Mouse (Mus musculus) kidney, adult 2 months (tissue): ENCODE data around the gene Slc48a1. TPM values are rescaled to one million over a fixed set of nuclear protein-coding genes. Genes with fewer than 3 reads are reported as not detected.

Experiments
- DNase-seq: peaks from one replicate; pipeline ENCODE4 v3.0.0; 2021
- H3K27ac ChIP-seq: fragments of 200-500 bp; 2 replicates; pipeline ENCODE4 v1.5.1; 2012; ENCODE audit warnings: low read depth, low read length, control low read depth, inconsistent platforms; ENCODE audit not compliant: insufficient read depth
- H3K27me3 ChIP-seq: fragments of 200-500 bp; replicated peaks from 2 replicates; pipeline ENCODE4 v1.6.1; 2012; ENCODE audit warnings: mild to moderate bottlenecking, moderate library complexity, low read length, inconsistent platforms; ENCODE audit not compliant: control insufficient read depth, insufficient read depth
- H3K36me3 ChIP-seq: fragments of 200-500 bp; 2 replicates; pipeline ENCODE4 v1.6.1; 2012; ENCODE audit warnings: mild to moderate bottlenecking, moderate library complexity, low read length, inconsistent platforms; ENCODE audit not compliant: control insufficient read depth, insufficient read depth
- H3K4me1 ChIP-seq: fragments of 200-500 bp; 2 replicates; pipeline ENCODE4 v1.6.1; 2011; ENCODE audit warnings: low read length; ENCODE audit not compliant: control insufficient read depth, insufficient read depth
- H3K4me3 ChIP-seq: fragments of 200-500 bp; 2 replicates; pipeline ENCODE4 v1.5.1; 2011; ENCODE audit warnings: mild to moderate bottlenecking, low read depth, low read length, control low read depth; ENCODE audit not compliant: insufficient read depth
- CTCF ChIP-seq: fragments of 200-500 bp; conservative IDR thresholded peaks from 2 replicates; pipeline ENCODE4 v1.5.1; 2011; ENCODE audit warnings: low read depth, mild to moderate bottlenecking, control low read depth, low read length, moderate library complexity, mixed read lengths; ENCODE audit not compliant: insufficient read depth, insufficient read length
- POLR2A ChIP-seq: fragments of 200-500 bp; IDR thresholded peaks from one replicate; pipeline ENCODE4 v1.6.1; 2011; ENCODE audit warnings: low read depth, low read length, control low read depth
- WGBS: fragments of 180-500 bp; shearing (Covaris S2); methylation state at CpG from one replicate; pipeline ENCODE4 v1.1.7; 2018; 5-methylcytosine and 5-hydroxymethylcytosine counted together
- polyA plus RNA-seq: library from polyadenylated mRNA; depleted of rRNA; stranded (reverse); fragments of >200 nt; gene quantifications from 2 replicates; pipeline ENCODE4 v1.2.3, GENCODE M21; 2012

Slc48a1 gene
- polyA plus RNA-seq, 1 experiment, result 182 TPM

DNA sequence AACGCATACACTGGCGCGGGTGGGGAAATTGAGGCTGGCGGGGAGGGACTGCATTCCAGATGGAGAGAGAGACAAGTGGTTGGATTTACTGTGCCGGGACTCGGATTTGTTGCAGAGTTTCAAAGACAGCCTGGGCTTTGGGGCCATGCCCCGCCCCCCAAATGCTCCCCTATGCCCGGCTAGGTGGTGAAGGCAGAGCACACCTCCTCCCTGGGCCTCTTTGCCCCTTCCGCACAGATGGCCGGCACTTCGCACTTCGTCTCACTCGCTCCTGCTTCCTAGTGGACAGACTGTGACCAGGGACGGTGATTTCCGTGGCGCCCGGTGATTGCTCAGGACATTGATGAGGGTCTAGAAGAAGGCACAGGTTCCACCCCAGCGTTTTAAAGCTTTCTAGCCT lies 10.1 kb upstream of the Slc48a1 start:
- 2% methylated on average over 18 of the region's 18 CpGs for WGBS
- TF ChIP-seq POLR2A (peak; percentile 29), CTCF (peak; percentile 32; the same call in 1 of the 2 replicates)
- DNase-seq, result peak; percentile 73
- Histone ChIP-seq H3K27me3 (no peaks in the 10 kb centered on the region), H3K27ac (peak overlapping the region; percentile 89), H3K4me3 (peak overlapping the region; percentile 93), H3K4me1 (peaks cover 32% of the 10 kb centered on the region), H3K36me3 (no peaks in the 10 kb centered on the region; the same call in 1 of the 2 replicates)

DNA sequence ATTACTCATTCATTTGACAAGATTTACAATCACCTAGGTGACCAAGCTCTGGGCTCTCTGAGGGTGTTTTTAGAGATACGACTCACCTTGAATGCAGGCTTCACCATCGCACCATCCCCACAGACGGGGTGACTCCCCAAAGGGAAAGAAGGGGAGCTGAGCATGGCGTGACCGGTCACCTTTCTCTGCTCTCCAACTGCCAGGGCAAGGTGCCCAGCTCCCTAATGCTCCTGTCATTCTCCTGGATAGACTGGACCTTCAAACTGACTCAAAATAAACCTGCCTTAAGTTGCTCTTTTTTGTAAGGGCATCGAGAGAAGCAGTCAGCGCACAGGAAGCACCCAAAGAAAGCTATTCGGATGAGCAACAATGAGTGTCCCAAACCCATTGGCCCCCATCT lies 8.0 kb upstream of the Slc48a1 start:
- Histone ChIP-seq H3K4me1 (peaks cover 34% of the 10 kb centered on the region), H3K27ac (0 out of 2 replicates have a peak overlapping the region, but pooled peaks have one; percentile 15)
- 50% methylated on average over 8 of the region's 8 CpGs for WGBS

DNA sequence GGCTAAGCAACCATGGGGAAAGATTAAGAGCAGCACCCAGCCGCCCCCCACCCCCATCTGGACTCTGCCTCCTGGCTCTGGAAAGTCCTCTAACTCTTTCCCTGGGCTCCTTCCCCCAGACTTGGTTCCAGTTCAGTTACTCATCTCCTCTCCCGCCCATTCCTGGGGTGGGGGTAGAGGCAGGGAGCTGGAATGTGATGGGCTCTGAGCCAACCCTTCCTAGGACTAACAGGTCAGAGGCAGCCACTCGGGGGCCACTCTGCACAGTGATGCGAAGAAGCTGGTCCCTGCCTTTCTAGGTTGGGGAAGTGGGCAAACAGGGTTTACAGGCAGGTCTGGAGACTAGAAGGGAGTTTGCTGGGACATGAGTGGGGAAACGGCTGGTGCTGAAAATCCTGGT lies 5.2 kb upstream of the Slc48a1 start:
- TF ChIP-seq CTCF, result no peak
- no peak for TF ChIP-seq POLR2A
- DNase-seq, result peak; percentile 99
- no peaks in the 10 kb centered on the region for H3K36me3 ChIP-seq
- peak overlapping the region; percentile 97 for H3K27ac ChIP-seq
- H3K27me3 ChIP-seq, result no peaks in the 10 kb centered on the region
- peaks cover 48% of the 10 kb centered on the region for H3K4me1 ChIP-seq
- H3K4me3 ChIP-seq, result no peak overlapping the region
- WGBS, result 6% methylated on average over 5 of the region's 5 CpGs

More for the DNA sequence above, 8.0 kb upstream of the Slc48a1 start:
- TF ChIP-seq CTCF (no peak), POLR2A (no peak)
- Histone ChIP-seq H3K4me3 (no peak overlapping the region), H3K27me3 (no peaks in the 10 kb centered on the region), H3K36me3 (no peaks in the 10 kb centered on the region)
- no peak for DNase-seq

DNA sequence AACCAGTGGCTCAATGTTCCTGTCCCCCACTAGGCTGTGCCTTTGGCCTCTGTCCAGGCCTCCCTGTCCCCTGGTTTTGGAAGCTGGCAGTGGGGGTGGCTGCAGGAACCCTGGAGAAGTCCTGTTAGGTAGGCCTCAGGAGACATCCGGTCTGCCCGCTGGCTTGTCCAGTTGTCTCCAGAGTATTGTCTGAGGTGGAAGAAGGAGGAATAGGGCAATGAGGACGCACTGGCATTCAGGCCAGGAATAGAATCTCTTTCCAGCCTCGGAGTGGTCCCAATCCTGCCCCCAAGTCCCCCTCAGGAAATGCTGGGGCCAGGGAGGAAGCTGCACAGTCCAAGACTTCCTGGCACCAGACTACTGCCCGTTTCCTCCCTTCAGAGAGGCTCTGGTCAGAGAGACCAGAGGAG lies 4.4 kb upstream of the Slc48a1 start:
- TF ChIP-seq CTCF (no peak), POLR2A (no peak)
- Histone ChIP-seq H3K4me3 (no peak overlapping the region), H3K4me1 (peaks cover 55% of the 10 kb centered on the region), H3K36me3 (no peaks in the 10 kb centered on the region), H3K27ac (peak overlapping the region; percentile 95), H3K27me3 (no peaks in the 10 kb centered on the region)
- WGBS, result 24% methylated on average over 5 of the region's 5 CpGs
- peak; percentile 79 for DNase-seq

DNA sequence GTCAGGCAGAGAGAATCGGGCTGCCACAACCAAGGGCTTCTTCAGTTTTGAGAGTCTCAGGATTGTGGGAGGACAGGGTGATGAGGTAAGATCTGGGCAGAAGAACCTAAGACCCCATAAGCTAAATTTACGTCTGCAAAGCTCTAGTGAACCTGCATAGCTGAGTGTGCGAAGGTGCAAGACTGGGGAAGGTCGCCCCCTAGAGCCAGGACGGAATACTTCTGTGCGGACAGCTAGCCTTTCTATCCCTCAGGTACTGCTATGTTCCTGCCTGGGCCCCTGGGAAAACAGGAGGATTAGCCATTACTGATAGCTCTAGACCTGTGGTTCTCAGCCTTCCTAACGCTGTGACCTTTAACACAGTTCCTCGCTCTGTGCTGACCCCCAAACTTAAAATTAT lies 1.8 kb upstream of the Slc48a1 start:
- 13% methylated on average over 8 of the region's 8 CpGs for WGBS
- DNase-seq, result peak; percentile 93
- H3K27ac ChIP-seq, result peak overlapping the region; percentile 88
- TF ChIP-seq CTCF (peak; percentile 91), POLR2A (no peak)
- no peaks in the 10 kb centered on the region for H3K36me3 ChIP-seq
- H3K27me3 ChIP-seq, result no peaks in the 10 kb centered on the region
- H3K4me1 ChIP-seq, result peaks cover 63% of the 10 kb centered on the region
- no peak overlapping the region for H3K4me3 ChIP-seq

DNA sequence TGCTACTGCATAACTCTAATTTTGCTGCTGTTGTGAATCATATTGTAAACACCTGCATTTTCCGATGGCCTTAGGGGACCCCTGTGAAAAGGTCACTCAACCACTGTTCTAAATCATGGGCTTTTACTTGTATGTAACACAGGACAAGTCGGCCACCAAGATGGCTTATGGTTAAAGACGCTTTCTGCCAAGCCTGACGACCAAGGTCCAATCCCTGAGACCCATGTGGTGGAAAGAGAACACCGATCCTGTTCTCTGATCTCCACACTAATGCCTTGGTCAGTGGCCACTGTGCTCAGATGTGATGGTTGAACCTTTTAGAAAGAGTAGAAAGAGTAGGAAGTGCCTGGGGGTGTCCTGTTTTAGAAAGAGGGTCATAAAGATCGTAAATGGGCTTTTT lies 1.4 kb upstream of the Slc48a1 start:
- H3K4me1 ChIP-seq, result peaks cover 63% of the 10 kb centered on the region
- TF ChIP-seq POLR2A (no peak), CTCF (no peak)
- H3K27ac ChIP-seq, result peak overlapping the region; percentile 88

DNA sequence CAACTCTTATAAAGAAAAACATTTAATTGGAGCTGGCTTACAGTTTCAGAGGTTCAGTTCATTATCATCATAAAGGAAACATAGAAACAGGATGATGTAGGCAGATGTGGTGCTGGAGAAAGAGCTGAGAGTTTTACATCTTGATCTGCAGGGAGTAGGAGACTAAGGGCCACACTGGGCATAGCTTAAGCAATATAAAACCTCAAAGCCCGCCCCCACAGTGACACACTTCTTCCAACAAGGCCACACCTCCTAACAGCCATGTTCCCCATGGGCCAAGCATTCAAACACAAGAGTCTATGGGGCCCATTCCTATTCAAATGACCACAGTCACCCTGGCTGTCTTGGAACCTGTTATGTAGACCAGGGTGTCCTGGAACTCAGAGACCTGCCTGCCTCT lies 1.3 kb downstream of the Slc48a1 start:
- no peak for TF ChIP-seq POLR2A
- TF ChIP-seq CTCF, result no peak
- WGBS, result 100% methylated on average over 1 of the region's 1 CpGs
- H3K27ac ChIP-seq, result peak overlapping the region; percentile 86

More for the DNA sequence above, 1.4 kb upstream of the Slc48a1 start:
- WGBS, result 50% methylated on average over 6 of the region's 6 CpGs
- Histone ChIP-seq H3K27me3 (no peaks in the 10 kb centered on the region), H3K36me3 (no peaks in the 10 kb centered on the region), H3K4me3 (no peak overlapping the region)
- peak; percentile 74 for DNase-seq

More for the DNA sequence above, 1.3 kb downstream of the Slc48a1 start:
- Histone ChIP-seq H3K4me1 (peaks cover 45% of the 10 kb centered on the region), H3K27me3 (no peaks in the 10 kb centered on the region), H3K4me3 (no peak overlapping the region), H3K36me3 (no peaks in the 10 kb centered on the region)
- DNase-seq, result peak; percentile 8
